Mouse (Mus musculus): ENCODE measurements at regions not wholly inside any gene's neighbourhood (a gene's known extent, or its start where the extent isn't known, plus 50 kb on each side); places are given as distances from the start of the nearest gene placed in this dataset.

DNA sequence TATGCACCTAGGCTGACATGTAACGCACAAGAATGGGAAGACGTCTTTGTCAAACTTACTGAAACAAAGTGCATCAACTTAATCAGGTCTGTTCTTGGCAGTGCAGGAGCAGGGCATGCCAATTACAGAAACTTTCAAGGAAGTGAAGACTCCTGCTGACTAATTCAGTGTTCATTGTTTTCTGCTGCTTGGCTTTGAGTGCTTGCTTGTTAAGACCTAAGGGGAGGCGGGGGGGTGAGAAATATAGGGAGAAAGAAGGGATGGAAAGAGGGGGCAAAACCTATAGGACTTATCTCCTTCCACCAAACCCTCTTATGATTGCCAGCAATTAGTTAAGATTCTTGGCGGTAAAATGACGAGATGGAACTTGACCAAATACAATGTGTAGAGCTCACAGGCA is 391.1 kb upstream of the Kcnh7 start:
- no peak for TF ChIP-seq CTCF (IDR thresholded peaks at IDR 0.05; ENCODE audit: insufficient read depth, low read length)
- no peak for TF ChIP-seq POLR2A (IDR thresholded peaks at IDR 0.05; ENCODE audit: borderline replicate concordance, extremely low read depth, low read depth, low read length)

Data from lung, adult 2 months (tissue).